Mouse (Mus musculus): ENCODE data around the gene 4932438H23Rik.

Gene 4932438H23Rik

DNA sequence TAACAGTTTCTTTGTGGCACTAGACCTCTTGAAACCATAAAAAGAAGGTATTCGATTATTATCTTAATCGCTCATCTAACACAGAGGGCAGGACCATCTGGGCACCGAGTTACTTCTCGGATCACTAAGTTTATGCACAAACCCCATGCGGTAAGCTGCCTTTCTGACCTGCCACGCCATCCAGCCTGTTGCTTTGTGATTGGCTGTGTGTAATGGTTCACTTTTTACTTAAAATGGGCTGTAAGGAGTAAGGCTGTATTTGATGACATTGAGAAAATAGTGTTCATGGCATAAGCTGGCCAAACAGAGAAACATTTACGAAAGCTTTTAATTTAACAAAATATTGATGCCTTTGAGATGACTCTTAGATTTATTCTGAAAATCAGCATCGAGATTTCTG, at the start of gene 4932438H23Rik:
TSS of gene 4932438H23Rik (minus strand) at position 101 of the 400 bp plus-strand sequence.
- no peak for DNase-seq (ENCODE audit: low read depth, low spot score)

GRCm38 (mm10) chr16:91140991-91141630, 46.2 kb upstream of the 4932438H23Rik start:
- no peak for DNase-seq (ENCODE audit: low read depth, low spot score)

DNA sequence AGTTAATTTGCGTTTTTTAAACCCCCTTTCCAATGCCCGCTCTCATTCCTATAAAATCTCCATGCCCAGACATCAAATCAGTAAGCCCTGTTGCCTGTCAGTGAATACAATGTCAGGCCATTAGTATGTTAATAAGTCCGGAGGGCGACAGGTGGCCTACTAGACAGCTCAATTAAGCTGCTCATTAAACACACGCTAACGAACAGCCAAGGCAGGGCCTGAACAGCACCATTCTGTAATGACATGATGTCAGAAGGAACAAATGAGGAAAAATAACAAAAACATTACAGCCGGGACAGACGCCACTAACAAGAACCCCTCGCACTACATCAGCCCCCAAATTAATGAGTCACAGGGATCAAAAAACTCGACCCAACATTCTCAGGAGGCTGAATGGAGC, 45.5 kb upstream of the 4932438H23Rik start:
- DNase-seq (ENCODE audit: low read depth, low spot score), result peak; percentile 4

DNA sequence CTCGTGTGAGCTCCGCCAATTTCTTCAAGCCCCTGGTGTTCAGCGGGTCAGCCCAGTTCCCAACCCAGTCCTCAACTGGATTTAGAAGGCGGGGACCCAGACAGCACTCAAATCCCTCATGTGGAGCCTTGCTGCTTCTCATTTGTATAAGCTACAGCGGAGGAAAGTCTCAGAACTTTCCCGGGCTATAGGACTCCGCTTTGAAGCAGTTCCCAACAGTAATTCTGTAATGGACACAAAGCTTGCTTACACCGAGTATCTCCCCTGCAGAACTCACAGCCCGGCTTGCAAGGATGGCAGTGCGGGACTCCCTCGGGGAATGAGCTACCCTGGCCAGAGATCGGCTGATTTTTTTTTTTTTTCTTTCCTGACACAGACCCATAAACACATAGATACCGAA, 45.1 kb upstream of the 4932438H23Rik start:
- DNase-seq (ENCODE audit: low read depth, low spot score), result peak; percentile 5

GRCm38 (mm10) chr16:91139481-91139880, 44.6 kb upstream of the 4932438H23Rik start:
- no peak for DNase-seq (ENCODE audit: low read depth, low spot score)

- DNase-seq (ENCODE audit: low read depth, low spot score), result no peak
Observed at GRCm38 (mm10) chr16:91138736-91139135, 43.8 kb upstream of the 4932438H23Rik start.

DNA sequence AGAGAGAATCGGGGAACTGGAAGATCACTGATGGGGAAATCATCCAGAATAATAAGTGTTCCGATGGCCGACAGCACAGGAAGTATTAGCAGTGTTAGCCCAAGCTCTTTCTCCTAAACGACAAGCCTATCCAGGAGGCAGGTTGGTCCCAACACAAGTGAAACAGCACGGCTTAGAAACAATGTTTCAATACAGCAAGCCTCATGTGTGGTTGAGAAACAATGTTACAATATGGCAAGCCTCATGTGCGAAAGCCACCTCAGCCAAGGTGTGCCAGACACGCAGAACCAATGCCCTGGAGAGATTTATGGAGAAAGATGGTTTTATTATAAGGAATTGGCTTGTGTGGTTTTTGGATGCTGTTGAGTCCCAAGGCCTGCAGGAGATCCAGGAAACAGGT, 43.2 kb upstream of the 4932438H23Rik start:
- DNase-seq (ENCODE audit: low read depth, low spot score), result no peak

- no peak for DNase-seq (ENCODE audit: low read depth, low spot score)
Observed at GRCm38 (mm10) chr16:91136607-91137006, 41.7 kb upstream of the 4932438H23Rik start.

DNA sequence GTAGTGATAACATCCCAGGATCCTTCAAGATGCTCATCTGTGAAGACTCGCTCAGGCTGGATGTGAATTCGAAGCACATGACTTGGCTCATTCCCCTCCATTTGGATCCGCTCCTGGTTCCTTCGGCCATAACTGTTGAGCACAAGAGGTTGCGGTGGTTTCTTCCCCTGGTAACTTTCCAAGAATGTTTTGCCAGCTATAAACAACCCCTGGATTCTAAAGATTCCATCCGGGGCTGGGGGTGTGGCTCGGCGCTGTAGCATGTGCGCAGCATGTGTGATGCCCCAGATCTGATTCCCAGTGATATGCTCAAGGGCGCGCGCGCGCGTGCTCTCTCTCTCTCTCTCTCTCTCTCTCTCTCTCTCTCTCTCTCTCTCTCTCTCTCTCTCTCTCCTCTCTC, 35.0 kb upstream of the 4932438H23Rik start:
- DNase-seq (ENCODE audit: low read depth, low spot score), result no peak

GRCm38 (mm10) chr16:91128431-91128830, 33.5 kb upstream of the 4932438H23Rik start:
- DNase-seq (ENCODE audit: low read depth, low spot score), result no peak

DNA sequence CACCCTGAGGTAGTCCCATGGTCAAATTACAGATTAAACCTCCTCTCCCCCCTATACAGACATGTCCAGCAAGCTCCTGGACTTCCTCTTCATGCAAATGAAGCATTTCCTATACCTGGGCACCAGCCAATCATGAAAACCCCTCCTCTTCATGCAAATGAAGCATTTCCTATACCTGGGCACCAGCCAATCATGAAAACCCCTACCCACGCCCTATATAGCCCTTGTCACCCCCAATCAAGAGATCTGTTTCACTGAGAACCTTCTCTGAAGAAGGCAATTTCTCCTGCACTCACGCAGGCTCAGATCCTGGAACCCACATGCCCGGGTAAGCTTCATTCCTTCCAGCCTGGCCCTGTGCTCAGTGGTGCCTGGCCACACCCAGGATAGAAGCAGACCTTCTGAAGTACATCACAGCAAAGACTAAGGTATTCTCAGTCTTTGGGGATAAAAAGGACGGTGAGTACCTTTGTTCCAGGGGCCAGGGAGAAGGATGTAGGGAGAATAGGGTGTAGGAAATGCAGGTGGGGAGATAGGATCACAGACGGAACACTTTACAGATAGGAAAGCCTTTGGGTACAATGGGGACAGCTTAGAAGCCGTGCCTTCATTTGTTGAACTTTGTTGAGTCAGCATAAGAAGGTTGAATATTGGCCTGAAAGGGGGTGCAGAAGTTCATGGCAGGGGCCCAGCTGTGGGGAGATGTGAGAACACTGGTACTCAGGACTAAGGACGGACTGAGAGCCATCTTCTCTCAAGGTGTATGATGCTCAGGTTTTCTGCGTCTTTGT, 32.0 kb upstream of the 4932438H23Rik start:
- DNase-seq (ENCODE audit: low read depth, low spot score), result no peak

- DNase-seq (ENCODE audit: low read depth, low spot score), result no peak
Observed at GRCm38 (mm10) chr16:91124256-91124655, 29.3 kb upstream of the 4932438H23Rik start.

- no peak for DNase-seq (ENCODE audit: low read depth, low spot score)
Observed at GRCm38 (mm10) chr16:91123821-91124220, 28.9 kb upstream of the 4932438H23Rik start.

- DNase-seq (ENCODE audit: low read depth, low spot score), result no peak
Observed at GRCm38 (mm10) chr16:91119879-91120278, 25.0 kb upstream of the 4932438H23Rik start.

- no peak for DNase-seq (ENCODE audit: low read depth, low spot score)
Observed at GRCm38 (mm10) chr16:91116696-91117095, 21.8 kb upstream of the 4932438H23Rik start.

DNA sequence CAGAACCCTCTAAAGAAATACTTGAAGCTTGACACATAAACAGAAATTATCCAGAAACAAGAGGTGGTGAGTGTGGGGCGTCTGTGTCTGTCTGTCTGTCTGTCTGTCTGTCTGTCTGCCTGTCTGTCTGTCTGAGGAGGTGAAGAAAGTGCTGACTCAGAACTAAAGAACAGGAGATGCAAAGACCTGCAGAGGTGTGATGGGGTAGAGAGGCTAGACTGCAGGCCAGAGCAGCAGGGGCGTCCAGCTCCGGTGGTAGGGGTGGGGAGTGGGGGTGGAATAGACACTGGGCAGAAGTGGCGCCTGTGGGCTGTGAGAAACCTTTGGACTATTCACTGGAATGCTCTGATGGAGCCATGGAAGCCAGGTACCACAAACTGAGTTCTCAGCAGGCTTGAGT, 21.1 kb upstream of the 4932438H23Rik start:
- DNase-seq (ENCODE audit: low read depth, low spot score), result no peak

DNA sequence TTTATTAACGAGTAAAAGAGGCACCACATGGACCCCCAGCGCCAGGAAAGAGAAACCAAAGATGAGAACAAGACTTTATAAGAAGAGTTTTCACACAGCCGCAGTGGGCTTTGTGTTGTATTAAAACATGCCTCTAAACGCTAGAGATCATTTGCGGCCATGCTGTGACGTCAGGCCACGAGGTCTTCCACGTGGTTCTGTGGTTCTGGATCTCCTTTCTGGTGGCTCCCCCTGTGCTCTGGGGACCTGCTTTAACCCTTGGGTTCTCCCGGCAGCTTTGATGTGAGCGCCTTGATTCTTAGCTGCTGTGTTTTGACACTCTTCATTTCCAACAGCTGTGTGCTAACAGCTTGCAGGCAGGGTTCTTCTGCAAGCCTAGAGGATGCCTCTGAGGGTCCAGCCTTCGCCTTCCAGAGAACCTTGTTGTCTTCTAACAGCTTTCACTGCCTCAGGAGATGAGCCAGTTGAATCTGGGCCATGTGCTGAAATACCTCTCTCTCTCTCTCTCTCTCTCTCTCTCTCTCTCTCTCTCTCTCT, 16.1 kb upstream of the 4932438H23Rik start:
- no peak for DNase-seq (ENCODE audit: low read depth, low spot score)

DNA sequence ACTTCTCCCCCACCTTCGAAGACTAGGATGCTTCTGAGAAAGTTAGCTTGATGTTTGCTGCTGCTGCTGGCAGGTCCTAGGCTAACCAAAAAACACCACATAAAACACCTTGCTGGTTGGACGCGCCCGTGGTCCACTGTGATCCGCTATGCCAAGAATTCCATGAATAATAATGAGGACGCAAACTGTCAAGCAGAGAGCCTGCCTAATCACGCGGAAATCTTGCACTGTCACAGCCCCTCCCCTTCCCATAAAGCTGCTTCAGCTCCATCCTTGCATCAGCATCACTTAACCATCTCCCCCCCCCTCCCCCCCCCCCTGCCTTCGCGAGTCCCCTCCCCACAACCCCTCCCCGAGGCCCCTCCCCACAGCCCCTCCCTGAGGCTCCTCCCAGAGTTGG, 12.7 kb upstream of the 4932438H23Rik start:
- no peak for DNase-seq (ENCODE audit: low read depth, low spot score)

DNA sequence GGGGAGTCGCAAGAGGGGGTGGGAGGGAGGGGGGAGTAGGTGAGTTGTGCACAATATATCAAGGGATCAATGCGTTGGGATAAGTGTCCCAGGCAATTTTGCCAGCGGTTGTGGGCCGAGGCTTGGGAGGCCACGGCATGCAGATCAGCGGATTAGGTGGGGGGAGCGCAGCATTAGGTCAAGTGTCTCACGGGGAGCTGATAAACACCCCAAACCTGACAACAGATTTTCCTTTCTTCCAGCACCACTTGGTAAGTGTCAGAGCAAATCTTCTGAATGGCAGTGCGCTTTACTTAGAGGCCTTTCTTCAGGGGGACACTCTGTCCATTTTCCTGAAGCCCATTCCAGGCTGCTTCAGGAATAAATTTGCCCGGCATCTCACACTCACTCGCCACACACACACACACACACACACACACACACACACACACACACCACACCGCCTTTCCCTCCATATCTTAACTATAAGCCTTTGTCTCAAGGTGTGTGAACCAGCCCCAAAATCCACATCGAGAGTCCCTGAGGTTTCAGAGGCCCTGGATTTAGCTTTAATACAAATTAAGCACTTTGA, 10.6 kb upstream of the 4932438H23Rik start:
- no peak for DNase-seq (ENCODE audit: low read depth, low spot score)

DNA sequence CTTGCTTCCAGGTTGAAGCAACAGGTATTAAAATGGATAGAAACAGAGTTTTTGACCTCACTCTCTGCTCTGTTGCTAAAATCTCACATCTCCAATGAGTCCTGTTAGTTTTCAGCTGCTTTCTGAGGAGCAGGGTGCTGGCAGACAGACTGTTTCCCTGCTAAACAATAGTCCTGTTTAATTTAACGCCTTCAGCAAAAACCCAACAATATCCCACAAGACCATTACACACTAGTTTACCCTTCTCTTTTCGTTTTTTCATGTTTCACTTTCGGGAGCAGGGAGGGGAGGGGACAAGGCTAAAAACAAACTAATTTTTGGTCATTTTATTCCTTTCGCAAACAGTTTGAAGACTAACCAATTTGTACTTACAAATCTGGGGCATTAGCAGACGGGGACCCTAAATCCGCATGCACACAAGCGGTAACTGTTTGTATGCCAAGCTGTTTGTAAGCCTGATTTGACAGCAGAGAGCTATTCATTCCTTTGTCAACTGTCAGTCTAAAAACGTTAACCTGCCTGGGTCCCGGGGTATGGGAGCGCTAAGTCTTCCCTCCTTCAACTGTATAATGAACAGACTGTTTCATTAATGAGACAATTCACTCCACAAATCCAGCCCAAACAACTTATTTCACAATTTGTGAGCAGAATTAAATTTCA, 10.0 kb upstream of the 4932438H23Rik start:
- DNase-seq (ENCODE audit: low read depth, low spot score), result no peak

- no peak for DNase-seq (ENCODE audit: low read depth, low spot score)
Observed at GRCm38 (mm10) chr16:91103386-91103785, 8.5 kb upstream of the 4932438H23Rik start.

DNA sequence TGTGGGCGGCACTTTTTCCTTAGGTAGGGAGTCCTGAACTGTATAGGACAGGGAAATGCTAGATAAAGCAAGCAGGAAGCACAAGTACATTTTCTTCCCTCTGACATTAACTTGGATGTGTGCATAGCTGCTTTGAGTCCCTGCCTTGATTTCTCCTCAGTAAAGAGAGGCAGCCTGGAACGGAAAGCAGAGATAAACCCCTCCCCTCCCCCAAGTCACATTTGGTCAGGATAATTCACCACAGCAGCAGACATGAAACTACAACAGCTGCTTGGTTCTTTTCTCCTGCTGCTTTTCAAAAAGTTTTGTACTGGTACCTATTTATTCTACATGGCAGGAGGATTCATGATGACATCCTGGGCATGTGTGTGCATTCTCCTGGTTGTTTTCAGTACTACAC, 5.6 kb upstream of the 4932438H23Rik start:
- DNase-seq (ENCODE audit: low read depth, low spot score), result no peak

Measured in embryo, embryonic 11.5 days (tissue).